Mouse (Mus musculus) frontal cortex, adult 2 months (tissue): ENCODE measurements at regions not wholly inside any gene's neighbourhood (a gene's known extent, or its start where the extent isn't known, plus 50 kb on each side); places are given as distances from the start of the nearest gene placed in this dataset.
"Not testable (repeated sequence)": the region's sequence is repeated elsewhere in the genome, so short reads cannot be mapped to it uniquely, and the experiment has no call there.

Experiments
- DNase-seq, 2 experiments: peaks; one replicate each; pipeline ENCODE4 v3.0.0; 2022; ENCODE audit warnings: low spot score in 1 of 2; ENCODE audit errors: extremely low spot score in 1 of 2

DNA sequence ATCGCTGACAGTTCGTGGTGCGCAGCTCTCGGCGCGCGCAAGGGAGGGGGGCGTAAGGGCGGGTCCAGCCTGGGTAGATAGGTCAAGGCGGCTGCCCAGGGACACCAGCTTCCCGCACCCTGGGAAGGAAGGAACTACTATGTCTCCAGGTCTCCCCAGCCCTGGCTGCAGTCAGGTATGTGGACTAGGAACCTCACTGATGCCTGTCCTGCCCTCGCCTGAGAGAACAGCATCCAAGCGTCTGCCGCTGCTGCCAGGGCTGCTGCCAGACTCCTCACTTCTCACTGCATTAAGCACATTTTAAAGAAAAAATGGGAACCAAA is 419.1 kb downstream of the Nova1 start:
- DNase-seq = no peak

DNA sequence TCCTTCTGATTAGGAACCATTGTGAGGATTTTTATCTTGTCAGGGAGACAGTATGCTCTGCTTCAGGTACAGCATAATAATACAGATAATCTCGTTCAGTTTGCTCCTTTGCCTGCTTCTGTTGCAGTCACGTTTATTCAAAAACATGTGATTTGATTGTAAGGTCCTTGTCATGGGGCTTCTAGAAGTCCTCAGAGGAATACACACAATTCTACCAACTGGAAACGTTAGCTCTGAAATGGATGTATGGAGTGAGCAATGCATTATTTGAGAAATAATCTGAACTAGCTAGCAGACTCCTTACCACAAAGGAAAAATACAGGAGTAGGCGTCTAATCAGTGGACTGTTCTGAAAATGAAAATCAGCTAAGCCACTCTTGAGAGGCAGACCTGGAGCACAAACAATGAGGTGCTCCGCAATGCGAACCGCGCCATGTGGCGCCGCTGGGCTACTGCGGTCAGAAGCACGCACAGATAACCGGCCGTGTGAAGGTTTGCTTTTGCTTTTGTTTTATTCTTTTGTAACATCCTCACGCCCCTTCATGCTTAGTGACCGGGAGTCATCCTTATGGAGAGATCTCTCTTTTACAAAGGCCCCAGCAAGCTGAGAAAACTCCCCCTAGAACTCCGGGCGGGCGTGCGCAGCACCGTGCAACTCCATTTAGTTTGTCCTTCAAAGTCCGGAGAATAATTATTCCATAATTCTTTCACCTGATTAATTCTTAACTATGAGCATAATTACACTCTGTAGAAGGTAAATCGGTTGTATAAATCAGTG is 419.7 kb downstream of the Nova1 start:
- DNase-seq = peak in 1 of 2 experiments; percentile 53

DNA sequence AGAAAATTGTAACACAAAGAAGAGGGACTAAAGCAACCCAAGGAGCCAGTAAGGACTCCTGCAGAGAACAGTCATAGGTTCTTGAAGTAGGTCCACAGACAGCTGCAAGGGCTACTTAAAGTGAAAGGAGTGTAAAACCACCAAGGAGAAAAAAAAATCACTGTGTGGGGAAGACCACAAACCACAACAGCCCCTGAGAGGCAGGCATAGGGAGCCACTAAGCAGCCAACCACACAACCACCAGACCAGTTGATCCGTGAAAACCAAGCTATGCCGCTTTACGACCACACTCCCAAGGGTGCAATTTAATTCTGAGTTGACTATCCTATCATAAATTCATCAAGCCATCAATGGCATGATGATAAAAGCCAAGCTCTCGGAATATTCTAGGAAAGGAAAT is 423.5 kb downstream of the Nova1 start:
- DNase-seq = no peak

DNA sequence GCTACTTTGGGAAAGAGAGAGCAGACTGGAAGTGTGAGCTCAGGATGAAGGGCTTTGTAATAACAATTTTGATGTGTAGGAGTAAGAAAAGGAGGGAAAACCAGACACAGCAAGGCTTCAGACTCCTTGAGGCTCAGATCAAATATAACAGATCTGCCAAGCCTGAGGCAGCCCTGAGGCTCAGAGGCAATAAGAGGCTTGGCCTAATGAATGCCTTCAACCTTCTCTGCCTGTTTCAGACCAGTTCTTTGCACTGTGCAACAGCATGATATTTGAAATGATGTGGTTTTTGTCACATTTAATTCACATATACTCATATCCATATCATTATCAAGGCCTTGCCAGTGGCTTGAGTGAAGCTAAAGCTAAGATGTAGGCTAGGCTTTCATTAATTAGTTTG is 425.0 kb downstream of the Nova1 start:
- DNase-seq = no peak

DNA sequence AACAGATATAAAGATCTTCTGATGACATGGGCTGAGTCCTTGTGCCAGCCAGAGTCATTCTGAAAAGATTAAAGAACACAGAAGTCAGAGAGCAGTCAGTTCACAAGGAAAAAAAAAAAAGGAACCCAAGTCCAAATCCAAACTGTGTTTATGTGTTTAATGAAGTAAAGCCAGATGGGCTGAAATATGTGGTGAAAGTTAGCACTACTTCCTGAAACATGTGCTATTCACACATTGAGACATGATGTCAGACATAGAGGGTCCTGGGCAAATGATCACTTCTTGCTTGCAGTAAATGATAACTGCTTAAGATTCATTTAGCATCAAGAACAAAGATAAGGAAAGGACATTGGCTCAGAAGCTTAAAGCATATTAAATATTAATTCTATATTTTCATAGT is 439.8 kb downstream of the Nova1 start:
- DNase-seq = no peak

DNA sequence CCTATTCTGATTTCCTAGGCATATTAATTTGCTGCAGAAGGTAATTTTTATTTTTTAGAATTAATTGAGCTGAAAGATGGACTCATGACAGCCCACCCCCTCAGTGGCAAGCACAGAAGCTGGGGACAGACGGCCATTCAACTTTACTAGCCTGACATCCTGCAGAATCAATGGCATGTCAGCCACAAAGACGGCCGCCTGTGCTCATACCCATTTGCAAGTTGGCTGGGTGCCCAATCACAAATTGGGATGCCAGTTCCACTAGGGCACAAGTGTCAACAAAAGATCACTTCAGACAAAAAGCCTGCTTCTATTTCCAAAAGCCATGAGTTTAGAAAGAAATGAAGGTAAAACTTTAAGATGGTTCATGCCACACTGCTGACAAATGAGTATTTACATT is 447.0 kb downstream of the Nova1 start:
- DNase-seq = peak in 1 of 2 experiments; percentile 19

DNA sequence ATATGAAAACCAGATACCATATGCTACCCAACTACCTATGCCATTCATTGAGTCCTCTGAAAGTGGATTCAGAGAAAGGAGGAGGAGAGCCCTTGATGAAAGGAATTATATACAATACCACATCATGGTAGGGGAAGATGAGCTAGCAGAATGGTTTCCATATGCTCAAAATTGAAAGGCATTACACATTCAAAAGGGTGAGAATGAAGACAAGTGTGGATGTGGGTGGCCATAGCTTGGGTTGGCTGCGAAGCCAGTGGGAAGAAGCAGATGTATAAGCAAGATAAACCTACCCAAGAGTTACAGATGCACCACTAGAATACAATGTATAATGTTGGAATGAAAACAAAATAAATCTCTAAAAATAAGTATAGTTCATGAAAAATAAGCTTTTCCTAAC is 485.4 kb downstream of the Nova1 start:
- peak; percentile 44 to 69 for DNase-seq

DNA sequence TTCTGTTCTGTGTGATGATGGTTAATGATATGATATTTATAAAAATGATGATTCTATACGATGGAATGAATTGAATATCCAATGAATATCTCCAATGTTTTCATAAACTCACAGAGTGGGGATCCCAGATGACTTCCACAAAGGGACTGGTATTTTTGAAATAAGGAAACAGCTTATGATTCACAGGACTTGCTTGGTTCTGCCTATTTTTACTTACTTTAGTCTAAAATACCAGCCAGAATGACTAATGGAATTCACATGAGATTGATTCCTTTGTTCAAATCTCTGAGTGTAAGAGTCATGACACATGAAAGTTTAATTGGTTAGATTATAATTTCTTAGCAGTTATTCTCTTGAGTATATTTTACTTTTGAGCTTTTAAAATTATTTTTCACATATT is 490.9 kb downstream of the Nova1 start:
- no peak for DNase-seq

DNA sequence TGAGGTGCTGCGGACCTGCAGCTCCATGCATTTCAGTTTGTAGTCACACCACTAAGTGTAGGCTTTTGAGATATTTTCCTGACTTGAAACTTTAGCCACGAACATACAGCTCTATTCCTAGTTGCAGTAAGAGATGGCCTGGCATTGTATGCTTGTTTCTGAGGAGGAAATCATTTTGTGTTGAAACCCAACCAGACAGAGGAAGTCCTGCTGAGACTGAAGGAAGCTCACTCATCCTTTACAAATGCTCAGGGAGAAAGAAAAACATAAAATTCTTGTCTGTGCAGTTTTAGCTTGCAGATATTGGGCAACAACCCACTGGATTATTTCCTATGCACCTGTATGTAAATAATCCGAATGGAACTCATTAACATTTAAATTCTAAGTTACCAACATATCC is 495.5 kb downstream of the Nova1 start:
- DNase-seq = no peak

DNA sequence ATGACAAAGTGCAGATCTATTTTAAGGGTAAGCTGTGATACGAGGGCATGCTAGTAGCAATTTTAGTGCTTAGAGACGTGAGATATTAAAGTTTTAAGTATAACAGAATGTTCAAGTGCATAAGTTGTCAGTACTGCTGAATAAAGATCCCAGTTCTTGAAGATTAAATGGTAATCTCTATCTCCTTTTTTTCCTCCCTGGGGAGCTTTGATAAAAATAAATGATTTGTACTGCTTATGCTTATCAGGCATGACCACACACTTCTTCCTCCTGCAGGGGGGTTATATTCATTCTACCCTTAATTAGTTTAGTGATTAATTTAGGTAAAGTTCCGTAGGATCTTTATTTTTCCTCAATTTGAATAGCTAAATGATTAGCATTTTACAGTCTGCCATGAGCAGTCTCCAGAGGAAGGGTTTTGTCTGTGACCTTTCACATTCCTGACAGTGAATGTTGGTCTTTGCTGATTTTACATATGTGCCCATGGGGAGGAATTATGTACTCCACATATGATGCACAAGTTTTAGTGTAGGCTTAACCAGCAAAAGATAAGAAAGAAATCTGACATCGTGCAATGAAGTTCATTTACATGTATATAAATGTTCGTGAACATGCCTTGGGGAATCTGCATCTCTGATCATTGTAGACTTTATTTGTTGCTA is 515.5 kb downstream of the Nova1 start:
- DNase-seq = no peak

DNA sequence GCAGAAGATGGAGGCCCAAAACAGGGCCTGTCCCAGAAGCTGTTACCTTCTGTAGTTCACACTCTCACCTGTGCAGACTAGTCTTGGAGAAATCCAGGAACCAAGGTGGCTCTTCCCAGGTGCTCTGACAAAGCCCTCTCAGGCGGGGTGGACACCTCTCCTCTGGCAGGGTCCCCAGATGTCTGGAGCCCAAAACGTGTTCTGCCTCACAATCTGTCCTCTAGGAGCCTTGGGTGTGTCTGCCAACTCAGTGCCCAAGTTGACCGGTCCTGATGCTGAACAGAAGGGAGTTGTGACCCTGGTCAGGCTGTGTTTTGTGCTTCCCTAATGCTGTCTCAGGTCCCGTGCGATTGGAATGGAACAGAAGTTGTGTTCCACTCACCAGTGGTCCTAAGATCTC is 519.8 kb downstream of the Nova1 start:
- no peak for DNase-seq

DNA sequence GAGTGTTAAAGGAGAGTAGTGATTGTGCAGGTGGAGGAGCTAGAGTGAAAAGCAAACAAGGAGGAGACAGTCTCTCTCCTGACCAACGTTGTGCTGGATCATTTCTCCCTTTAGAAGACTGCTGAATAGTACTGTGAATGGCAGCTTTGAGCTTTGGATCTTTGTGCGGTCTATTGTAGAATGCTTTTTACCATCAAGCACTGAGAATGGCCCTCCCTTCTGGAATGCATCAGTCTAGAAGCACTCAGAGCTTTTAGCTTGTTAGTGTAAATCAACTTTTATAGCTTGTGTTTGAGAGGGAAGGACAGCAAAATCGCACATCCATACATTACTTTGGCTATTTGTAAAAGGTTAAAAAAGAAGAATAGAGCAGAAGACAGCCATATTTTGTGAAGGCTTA is 534.2 kb downstream of the Nova1 start:
- no peak for DNase-seq

DNA sequence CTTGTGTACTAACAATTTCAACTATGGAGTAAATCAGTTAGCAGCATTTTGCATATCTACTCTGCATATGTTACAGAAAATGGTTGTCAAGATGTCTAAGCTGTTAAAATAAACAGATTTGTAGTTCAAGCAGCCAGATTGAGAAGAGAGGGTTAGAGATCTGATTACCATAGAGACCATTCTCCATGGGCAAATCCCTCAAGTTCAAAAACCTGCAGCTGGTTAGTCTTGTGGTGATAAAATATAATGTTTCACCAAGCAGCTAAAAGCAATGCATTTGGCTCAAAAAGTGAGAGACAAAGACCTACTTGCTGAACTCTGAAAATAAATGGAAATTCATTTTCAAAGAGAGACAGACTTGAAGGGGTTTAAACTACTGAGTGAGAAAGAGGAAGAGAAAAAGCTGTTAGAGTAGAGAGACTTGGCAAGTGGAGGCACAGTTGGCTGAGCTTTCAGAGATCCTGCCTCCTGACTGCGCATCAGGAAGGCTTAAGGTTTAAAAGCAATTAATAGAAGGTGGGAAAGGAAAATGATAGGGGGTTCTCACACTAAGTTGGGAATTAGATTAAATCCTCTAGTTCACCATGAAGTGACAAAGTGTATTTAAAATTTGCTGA is 570.2 kb downstream of the Nova1 start:
- DNase-seq = peak in 1 of 2 experiments; percentile 9

DNA sequence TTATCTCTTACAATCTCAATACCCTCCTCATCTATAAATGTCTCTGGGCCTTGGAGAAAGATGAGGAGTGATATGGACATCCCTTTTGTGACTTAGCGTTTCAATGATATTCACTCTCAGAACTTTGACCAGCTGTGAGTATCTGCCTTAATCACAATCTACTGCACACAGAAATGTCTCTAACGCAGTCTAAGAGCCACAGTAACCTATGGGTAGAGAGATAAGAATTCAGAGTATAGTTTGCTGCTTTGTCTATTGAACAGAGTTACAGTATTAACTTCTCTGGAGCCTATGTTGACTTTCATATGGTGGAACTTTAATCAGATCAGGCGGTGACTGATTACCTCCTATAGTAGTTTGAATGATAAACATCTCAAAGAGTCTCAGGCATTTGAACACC is 573.8 kb downstream of the Nova1 start:
- no peak for DNase-seq

DNA sequence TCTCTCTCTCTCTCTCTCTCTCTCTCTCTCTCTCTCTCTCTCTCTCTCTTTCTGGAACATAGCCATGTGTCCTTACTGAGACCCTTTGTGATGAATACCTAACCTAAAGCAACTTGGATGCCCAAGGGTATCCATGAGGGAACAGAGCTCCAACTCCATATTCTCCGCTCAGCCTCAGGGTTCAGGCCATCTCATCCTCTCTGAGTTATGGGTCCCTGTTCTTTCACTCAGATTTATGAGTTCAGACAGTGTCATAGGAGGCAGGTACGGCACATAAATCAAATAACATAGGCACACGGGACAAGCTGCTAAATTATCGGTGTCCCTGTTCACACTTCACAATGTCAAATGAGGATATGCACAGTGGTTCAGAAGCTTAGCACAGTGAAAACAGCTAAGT is 586.4 kb downstream of the Nova1 start:
- DNase-seq = no peak

DNA sequence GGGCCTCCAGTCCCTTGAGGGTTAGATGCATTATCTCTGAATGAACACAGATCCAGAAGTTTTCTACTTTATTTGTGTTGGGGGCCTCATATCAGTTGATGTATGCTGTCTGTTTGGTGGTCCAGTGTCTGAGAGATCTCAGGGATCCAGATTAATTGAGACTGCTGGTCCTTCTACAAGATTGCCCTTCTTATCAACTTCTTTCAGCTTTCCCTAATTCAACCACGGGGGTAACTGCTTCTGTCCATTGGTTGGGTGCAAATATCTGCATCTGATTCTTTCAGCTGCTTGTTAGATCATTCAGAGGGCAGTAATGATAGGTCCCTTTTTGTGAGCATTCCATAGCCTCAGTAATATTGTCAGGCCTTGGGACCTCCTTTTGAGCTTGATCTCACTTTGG is 603.4 kb downstream of the Nova1 start:
- not testable (repeated sequence) for DNase-seq

DNA sequence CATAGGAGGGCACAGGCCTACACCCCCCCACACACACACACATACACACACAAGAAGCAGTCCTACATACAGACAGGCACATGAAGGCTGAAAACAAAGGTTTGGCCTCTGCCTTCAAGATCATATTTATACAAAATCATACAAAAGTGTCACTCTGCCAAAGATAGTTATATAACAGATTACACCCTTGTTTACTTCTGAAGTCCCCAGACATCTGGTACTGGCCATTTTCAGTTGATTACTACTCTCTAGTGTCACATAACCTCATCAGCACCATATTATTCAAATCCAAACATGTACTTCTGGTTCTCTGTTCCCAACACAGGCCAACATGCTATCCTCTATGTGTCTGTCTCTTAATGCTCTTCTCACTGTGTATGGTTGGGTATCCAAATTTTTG is 619.7 kb downstream of the Nova1 start:
- no peak for DNase-seq

DNA sequence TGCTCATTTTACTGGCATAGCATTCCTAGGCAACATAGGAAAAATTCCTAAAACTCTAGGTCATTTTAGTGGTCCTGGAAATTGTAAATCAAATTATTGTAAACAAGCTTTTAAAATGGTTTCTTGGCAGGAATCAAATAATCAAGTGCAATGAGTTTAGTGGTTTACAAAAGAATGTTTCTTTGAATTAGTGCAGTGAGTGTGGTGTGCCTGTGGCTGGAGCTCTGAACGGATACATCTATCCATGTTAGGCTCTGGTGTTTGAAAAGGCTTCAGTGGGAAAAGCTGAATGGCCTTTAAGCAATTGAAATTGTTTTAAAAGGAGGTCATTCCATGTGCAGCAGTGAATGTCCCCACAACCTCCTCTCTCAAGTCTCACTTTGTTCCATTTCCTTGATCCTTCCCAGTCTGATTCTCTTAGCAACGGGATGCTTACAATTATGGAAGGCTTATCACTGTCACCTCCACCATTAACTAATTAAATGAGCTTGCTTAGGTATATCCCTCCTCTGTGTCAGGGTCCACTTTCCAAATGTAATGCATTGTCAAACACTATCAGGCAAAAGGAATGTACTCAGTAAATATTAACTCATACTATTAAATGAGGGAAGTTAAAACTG is 621.1 kb downstream of the Nova1 start:
- DNase-seq = no peak

DNA sequence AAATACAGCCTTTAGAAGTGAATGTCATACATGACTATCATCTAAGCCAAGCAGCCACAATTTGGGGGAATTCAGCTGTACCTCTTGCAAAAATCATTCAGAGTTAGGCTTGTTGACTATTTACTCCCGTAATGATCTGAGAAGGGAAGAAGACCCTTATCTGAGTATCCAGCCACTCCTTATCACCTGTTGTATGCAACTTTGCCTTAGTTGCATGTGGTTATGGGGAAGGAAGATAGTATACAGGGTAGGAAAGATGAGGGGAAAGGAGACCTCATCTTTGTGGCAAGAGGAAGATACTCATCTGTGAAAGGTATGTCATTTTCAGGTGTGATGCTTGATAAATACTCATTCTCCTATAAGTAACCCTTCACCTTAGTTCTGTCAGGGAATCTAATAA is 624.6 kb downstream of the Nova1 start:
- DNase-seq = no peak
